Mouse (Mus musculus): Measurements from ENCODE around the gene Gm49333. TPM values are rescaled to one million over a fixed set of nuclear protein-coding genes. Genes with fewer than 3 reads are reported as not detected.
A peak's percentile ranks its signal among the peaks of the same experiment; 100 is the strongest.

Gm49333 gene
- total and polyA plus RNA-seq, 2 experiments from 2014 or later = not detected

DNA sequence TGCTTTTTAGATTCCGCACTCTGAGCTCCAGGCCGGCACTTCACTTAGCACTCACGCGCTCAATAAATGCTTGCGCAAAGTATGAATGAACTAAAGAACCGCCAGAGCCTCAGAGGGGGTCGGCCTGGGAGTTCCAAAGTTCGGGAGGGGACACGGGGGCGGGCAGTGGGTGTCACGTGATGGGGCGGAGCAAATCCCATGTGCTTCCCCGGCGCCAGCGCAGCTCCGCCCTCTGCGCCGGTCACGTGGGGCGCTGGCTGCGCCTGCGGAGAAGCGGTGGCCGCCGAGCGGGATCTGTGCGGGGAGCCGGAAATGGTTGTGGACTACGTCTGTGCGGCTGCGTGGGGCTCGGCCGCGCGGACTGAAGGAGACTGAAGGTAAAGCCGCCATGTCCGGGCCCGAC lies 61.1 kb downstream of the Gm49333 start:
- H3K27me3 ChIP-seq (ENCODE audit: insufficient read depth, low read length) = no peaks in the 10 kb centered on the region
- H3K27ac ChIP-seq (ENCODE audit: low read depth, low read length) = peak overlapping the region; percentile 91
- peak overlapping the region; percentile 89 for H3K4me3 ChIP-seq (ENCODE audit: low read depth, low read length)
- peak; percentile 95 for DNase-seq
- H3K9ac ChIP-seq = peak overlapping the region; percentile 84
- WGBS = under 1% methylated on average over 27 of the region's 38 CpGs
- TF ChIP-seq CTCF (IDR thresholded peaks at IDR 0.05; ENCODE audit: low read depth) = no peak
- no peaks in the 10 kb centered on the region for H3K9me3 ChIP-seq (ENCODE audit: low read length)
- peak; percentile 98 for ATAC-seq
- peaks cover 28% of the 10 kb centered on the region for H3K36me3 ChIP-seq (ENCODE audit: insufficient read depth)
- peaks cover 9% of the 10 kb centered on the region; the same call in 1 of the 2 replicates for H3K4me1 ChIP-seq (ENCODE audit: insufficient read depth)
- peak overlapping the region; percentile 85 for H3K4me2 ChIP-seq (ENCODE audit: low read depth)

DNA sequence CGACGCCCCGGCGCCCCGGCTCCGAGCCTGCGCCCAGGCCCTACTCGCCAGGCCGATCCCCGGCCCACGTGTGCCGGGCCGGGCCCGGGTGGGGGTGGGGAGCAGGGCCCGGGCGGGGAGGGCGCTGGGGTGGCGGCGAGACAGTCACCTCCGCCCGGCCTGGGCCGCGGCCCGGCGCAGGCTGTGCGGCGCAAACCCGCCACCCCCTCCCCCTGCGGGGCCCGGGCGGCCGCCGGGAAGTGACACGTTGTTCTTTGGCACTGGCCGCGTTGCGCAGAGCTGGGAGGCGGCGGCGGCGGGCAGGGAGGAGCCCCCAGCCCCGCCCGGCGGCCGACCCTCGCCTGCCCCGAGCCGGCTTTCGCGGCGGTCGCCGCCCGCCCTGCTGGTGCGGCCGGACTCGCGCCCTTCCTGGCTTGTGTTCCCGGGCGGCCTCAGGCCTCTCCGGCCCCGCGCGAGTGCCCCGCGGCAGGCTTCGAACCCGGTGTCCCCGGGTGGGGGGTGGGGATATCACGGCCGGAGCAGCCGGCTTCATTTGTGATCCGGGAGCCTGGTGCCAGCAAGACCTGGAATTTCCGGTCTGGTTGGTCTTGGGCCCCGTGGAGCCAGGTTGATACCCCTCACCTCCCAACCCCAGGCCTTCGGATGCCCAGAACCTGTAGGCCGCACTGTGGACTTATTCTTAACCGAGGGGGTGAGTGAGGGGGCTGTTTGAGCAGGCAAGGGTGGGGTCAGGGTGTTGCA lies 61.7 kb downstream of the Gm49333 start:
- H3K27ac ChIP-seq (ENCODE audit: low read depth, low read length) = peak overlapping the region; percentile 91
- H3K4me3 ChIP-seq (ENCODE audit: low read depth, low read length) = peak overlapping the region; percentile 89
- no peaks in the 10 kb centered on the region for H3K9me3 ChIP-seq (ENCODE audit: low read length)
- no peak; the same call in 1 of the 2 replicates for ATAC-seq
- H3K4me1 ChIP-seq (ENCODE audit: insufficient read depth) = peaks cover 9% of the 10 kb centered on the region; the same call in 1 of the 2 replicates
- peaks cover 34% of the 10 kb centered on the region for H3K36me3 ChIP-seq (ENCODE audit: insufficient read depth)
- H3K4me2 ChIP-seq (ENCODE audit: low read depth) = peak overlapping the region; percentile 85
- H3K9ac ChIP-seq = peak overlapping the region; percentile 84
- peak; percentile 24 for DNase-seq
- no peaks in the 10 kb centered on the region for H3K27me3 ChIP-seq (ENCODE audit: insufficient read depth, low read length)
- TF ChIP-seq CTCF (IDR thresholded peaks at IDR 0.05; ENCODE audit: low read depth) = no peak
- WGBS = 4% methylated on average over 58 of the region's 78 CpGs

DNA sequence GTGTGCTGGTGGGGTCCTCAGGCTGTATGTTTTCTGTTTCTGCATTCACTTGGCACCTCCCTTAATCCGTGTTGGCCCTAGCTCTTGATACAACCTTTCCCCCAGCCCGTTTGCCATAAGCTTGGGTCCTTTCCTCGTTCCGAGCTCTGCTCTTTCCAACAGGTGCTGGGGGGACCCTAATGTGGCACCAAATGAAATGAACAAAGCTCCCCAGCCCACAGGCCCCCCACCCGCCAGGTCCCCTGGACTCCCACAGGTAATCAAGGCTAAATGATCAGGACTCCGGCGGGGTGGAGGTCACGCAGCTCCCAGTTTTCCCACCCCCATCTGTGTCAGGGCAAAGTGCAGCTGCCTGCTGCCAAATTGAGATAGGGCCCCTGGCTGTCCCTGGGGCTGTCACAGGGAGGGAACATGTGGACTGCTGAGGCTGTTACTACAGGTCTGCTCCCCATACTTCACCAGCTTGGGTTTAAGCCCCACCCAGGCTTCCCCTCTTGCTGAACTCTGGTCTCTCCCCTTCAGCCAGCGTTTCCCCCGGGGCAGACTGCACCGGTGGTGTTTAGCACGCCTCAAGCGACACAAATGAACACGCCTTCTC lies 62.4 kb downstream of the Gm49333 start:
- peak overlapping the region; percentile 89 for H3K4me3 ChIP-seq (ENCODE audit: low read depth, low read length)
- WGBS = 16% methylated on average over 14 of the region's 14 CpGs
- H3K27ac ChIP-seq (ENCODE audit: low read depth, low read length) = peak overlapping the region; percentile 91
- ATAC-seq (no peak), DNase-seq (peak; percentile 6)
- peaks cover 41% of the 10 kb centered on the region for H3K36me3 ChIP-seq (ENCODE audit: insufficient read depth)
- no peak for TF ChIP-seq CTCF (IDR thresholded peaks at IDR 0.05; ENCODE audit: low read depth)
- peak overlapping the region; percentile 85 for H3K4me2 ChIP-seq (ENCODE audit: low read depth)
- no peaks in the 10 kb centered on the region for H3K27me3 ChIP-seq (ENCODE audit: insufficient read depth, low read length)
- peaks cover 9% of the 10 kb centered on the region; the same call in 1 of the 2 replicates for H3K4me1 ChIP-seq (ENCODE audit: insufficient read depth)
- H3K9ac ChIP-seq = peak overlapping the region; percentile 84
- no peaks in the 10 kb centered on the region for H3K9me3 ChIP-seq (ENCODE audit: low read length)

DNA sequence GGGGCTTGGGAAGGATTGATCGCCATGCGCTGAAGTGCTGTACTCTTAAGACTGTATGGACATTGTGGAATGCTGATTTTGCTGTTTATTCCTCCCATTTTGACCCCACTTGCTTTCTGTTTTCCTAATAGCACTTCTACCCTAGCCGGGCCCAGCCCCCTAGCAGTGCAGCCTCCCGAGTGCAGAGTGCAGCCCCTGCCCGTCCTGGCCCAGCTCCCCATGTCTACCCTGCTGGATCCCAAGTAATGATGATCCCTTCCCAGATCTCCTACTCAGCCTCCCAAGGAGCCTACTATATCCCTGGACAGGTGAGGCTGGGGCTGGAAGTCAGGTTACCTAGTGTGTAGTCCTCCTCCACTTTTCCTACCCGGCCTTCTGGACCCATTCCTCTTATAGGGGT lies 63.8 kb downstream of the Gm49333 start:
- no peak for TF ChIP-seq CTCF (IDR thresholded peaks at IDR 0.05; ENCODE audit: low read depth)
- H3K36me3 ChIP-seq (ENCODE audit: insufficient read depth) = peaks cover 54% of the 10 kb centered on the region
- WGBS = 86% methylated on average over 6 of the region's 6 CpGs

DNA sequence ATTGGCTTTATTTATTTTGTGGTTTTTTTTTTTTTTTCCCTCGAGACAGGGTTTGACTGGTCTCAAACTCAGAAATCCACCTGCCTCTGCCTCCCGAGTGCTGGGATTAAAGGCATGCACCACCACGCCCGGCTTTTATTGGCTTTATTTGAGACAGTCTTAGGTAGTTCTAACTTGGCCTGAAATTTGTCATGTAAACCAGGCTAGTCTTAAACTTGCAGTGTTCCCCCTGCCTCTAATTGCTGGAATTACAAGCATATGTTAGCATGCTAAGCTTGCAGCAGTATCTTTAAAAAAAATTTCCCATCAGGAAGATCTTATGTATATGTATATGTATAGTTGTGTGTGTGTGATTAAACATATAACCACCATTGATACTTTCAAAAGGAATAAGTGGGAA lies 65.3 kb downstream of the Gm49333 start:
- Histone ChIP-seq H3K4me2 (ENCODE audit: low read depth) (no peak overlapping the region), H3K4me1 (ENCODE audit: insufficient read depth) (peaks cover 9% of the 10 kb centered on the region; the same call in 1 of the 2 replicates), H3K36me3 (ENCODE audit: insufficient read depth) (peaks cover 69% of the 10 kb centered on the region), H3K4me3 (ENCODE audit: low read depth, low read length) (no peak overlapping the region), H3K9me3 (ENCODE audit: low read length) (no peaks in the 10 kb centered on the region), H3K9ac (no peak overlapping the region), H3K27me3 (ENCODE audit: insufficient read depth, low read length) (no peaks in the 10 kb centered on the region), H3K27ac (ENCODE audit: low read depth, low read length) (no peak overlapping the region)
- ATAC-seq (no peak), DNase-seq (peak; percentile 14)
- peak; percentile 41 for TF ChIP-seq CTCF (IDR thresholded peaks at IDR 0.05; ENCODE audit: low read depth)
- 86% methylated on average over 4 of the region's 4 CpGs for WGBS

More for the DNA sequence above, 63.8 kb downstream of the Gm49333 start:
- H3K4me2 ChIP-seq (ENCODE audit: low read depth) = no peak overlapping the region
- H3K4me1 ChIP-seq (ENCODE audit: insufficient read depth) = peaks cover 9% of the 10 kb centered on the region; the same call in 1 of the 2 replicates
- H3K27ac ChIP-seq (ENCODE audit: low read depth, low read length) = no peak overlapping the region
- no peak overlapping the region for H3K9ac ChIP-seq
- H3K4me3 ChIP-seq (ENCODE audit: low read depth, low read length) = no peak overlapping the region
- DNase-seq (no peak), ATAC-seq (no peak)
- H3K27me3 ChIP-seq (ENCODE audit: insufficient read depth, low read length) = no peaks in the 10 kb centered on the region
- no peaks in the 10 kb centered on the region for H3K9me3 ChIP-seq (ENCODE audit: low read length)

DNA sequence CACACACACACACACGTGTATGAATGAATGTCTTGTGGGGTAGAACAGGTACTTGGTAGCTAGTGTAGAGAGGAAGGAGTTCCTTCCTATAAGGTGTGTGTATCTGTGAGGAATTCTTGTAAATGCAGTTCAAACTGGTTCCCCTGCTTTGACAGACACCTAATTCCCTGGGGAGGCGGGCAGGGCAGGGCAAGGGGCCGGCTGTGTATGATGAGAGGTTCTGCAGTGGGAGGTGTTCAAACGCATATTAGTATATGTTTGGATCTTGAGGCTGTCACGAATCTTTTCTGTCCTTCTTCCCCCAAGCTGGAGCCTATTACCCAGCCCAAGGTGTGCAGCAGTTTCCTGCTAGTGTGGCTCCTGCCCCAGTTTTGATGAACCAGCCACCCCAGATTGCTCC lies 66.0 kb downstream of the Gm49333 start:
- no peak for DNase-seq
- no peak overlapping the region for H3K9ac ChIP-seq
- H3K27ac ChIP-seq (ENCODE audit: low read depth, low read length) = no peak overlapping the region

More for the DNA sequence above, 66.0 kb downstream of the Gm49333 start:
- Histone ChIP-seq H3K4me3 (ENCODE audit: low read depth, low read length) (no peak overlapping the region), H3K36me3 (ENCODE audit: insufficient read depth) (peaks cover 76% of the 10 kb centered on the region), H3K4me1 (ENCODE audit: insufficient read depth) (peaks cover 6% of the 10 kb centered on the region; the same call in 1 of the 2 replicates), H3K27me3 (ENCODE audit: insufficient read depth, low read length) (no peaks in the 10 kb centered on the region), H3K9me3 (ENCODE audit: low read length) (no peaks in the 10 kb centered on the region), H3K4me2 (ENCODE audit: low read depth) (no peak overlapping the region)
- TF ChIP-seq CTCF (IDR thresholded peaks at IDR 0.05; ENCODE audit: low read depth) = no peak
- 89% methylated on average over 5 of the region's 5 CpGs for WGBS
- ATAC-seq = no peak

All from forebrain, postnatal 0 days (tissue).